In the genomic region with DNA sequence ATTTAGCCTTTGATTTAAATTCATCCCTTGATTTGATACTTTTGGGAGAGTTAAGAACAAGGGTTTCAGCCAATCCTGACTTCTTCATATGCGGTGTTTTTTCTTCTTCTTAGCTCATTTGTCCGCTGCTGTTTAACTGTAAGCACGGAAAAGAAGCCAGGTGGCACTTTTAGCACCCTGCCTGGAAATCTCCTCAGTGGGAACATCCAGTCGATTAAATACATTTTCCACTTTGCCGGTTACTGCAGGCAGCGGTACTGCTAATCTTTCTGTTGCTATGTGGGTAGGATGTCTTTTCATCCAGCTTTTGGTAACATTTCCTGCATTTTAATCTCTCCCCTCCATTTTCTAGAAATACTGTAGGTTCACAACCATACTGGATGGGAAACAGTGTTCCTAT, we compare ENCODE assay signal across 14 mouse cellular contexts. TPM values are rescaled to one million over a fixed set of nuclear protein-coding genes. Genes with fewer than 3 reads are reported as not detected.
DNase-seq lines count a peak whose midpoint lies in the region; ATAC-seq lines count a peak whose summit lies in the region.
"Had no signal": no experiment of that assay in that cellular context is flagged by ENCODE, and none has a peak within 500 bp of the region (broad histone marks: within the 10 kb centered on the region; RNA-seq: fewer than 3 reads in every experiment).

No protein-coding gene starts in this region.

- H3K9me3 ChIP-seq in forebrain, embryonic 13.5 days (replicated peaks) = no peaks in the 10 kb centered on the region
- H3K9me3 ChIP-seq in forebrain, embryonic 10.5 days = no peaks in the 10 kb centered on the region
- no peaks in the 10 kb centered on the region for H3K9me3 ChIP-seq in midbrain, embryonic 14.5 days (ENCODE audit: control insufficient read depth, low read length)
- H3K9me3 ChIP-seq in midbrain, embryonic 15.5 days = no peaks in the 10 kb centered on the region
- no peaks in the 10 kb centered on the region for H3K9me3 ChIP-seq in kidney, embryonic 15.5 days (replicated peaks)
- H3K9me3 ChIP-seq: heart, embryonic 15.5 days; limb, embryonic 12.5 days had no signal

- no peak overlapping the region for H3K4me3 ChIP-seq in forebrain, embryonic 13.5 days
- no peak overlapping the region for H3K4me3 ChIP-seq in forebrain, embryonic 10.5 days
- H3K4me3 ChIP-seq in midbrain, embryonic 14.5 days (replicated peaks; ENCODE audit: low read depth, low read length) = no peak overlapping the region
- H3K4me3 ChIP-seq in midbrain, embryonic 15.5 days = no peak overlapping the region
- H3K4me3 ChIP-seq in kidney, embryonic 15.5 days (replicated peaks) = no peak overlapping the region
- H3K4me3 ChIP-seq: heart, embryonic 15.5 days; limb, embryonic 12.5 days had no signal

- H3K9ac ChIP-seq in forebrain, embryonic 13.5 days = no peak overlapping the region
- no peak overlapping the region for H3K9ac ChIP-seq in midbrain, embryonic 14.5 days (replicated peaks; ENCODE audit: low read length)
- H3K9ac ChIP-seq in midbrain, embryonic 15.5 days = no peak overlapping the region
- H3K9ac ChIP-seq in kidney, embryonic 15.5 days = no peak overlapping the region
- H3K9ac ChIP-seq: heart, embryonic 15.5 days; limb, embryonic 12.5 days had no signal

- H3K27me3 ChIP-seq in forebrain, embryonic 13.5 days = no peaks in the 10 kb centered on the region
- no peaks in the 10 kb centered on the region for H3K27me3 ChIP-seq in forebrain, embryonic 10.5 days (ENCODE audit: poor library complexity, severe bottlenecking)
- H3K27me3 ChIP-seq in midbrain, embryonic 14.5 days (ENCODE audit: control insufficient read depth, insufficient read depth, low read length) = no peaks in the 10 kb centered on the region
- no peaks in the 10 kb centered on the region for H3K27me3 ChIP-seq in midbrain, embryonic 15.5 days (replicated peaks)
- H3K27me3 ChIP-seq in kidney, embryonic 15.5 days = no peaks in the 10 kb centered on the region
- H3K27me3 ChIP-seq: heart, embryonic 15.5 days; limb, embryonic 12.5 days had no signal

- peak; percentile 33 for ATAC-seq in forebrain, embryonic 13.5 days
- ATAC-seq in midbrain, embryonic 14.5 days (ENCODE audit: low FRiP score, low TSS enrichment) = no peak
- ATAC-seq in midbrain, embryonic 15.5 days (replicated peaks) = no peak
- no peak for ATAC-seq in kidney, embryonic 15.5 days (replicated peaks; ENCODE audit: low FRiP score)

- no peak overlapping the region for H3K4me2 ChIP-seq in forebrain, embryonic 13.5 days
- H3K4me2 ChIP-seq in midbrain, embryonic 14.5 days (ENCODE audit: low read length) = no peak overlapping the region
- no peak overlapping the region for H3K4me2 ChIP-seq in midbrain, embryonic 15.5 days
- H3K4me2 ChIP-seq in kidney, embryonic 15.5 days = no peak overlapping the region
- H3K4me2 ChIP-seq: heart, embryonic 15.5 days; limb, embryonic 12.5 days had no signal

- no peak for DNase-seq in forebrain, embryonic 10.5 days (ENCODE audit: extremely low spot score, low spot score)
- peak; percentile 17 for DNase-seq in midbrain, embryonic 14.5 days
- DNase-seq in left cerebral cortex, adult 8-10 months (ENCODE audit: low spot score in 2 of 2) = peak; percentile 20 to 69
- peak; percentile 88 for DNase-seq in telencephalon, adult 2 months (ENCODE audit: low read depth, low spot score)
- no peak for DNase-seq in heart, postnatal 14 days
- DNase-seq: gastrocnemius, postnatal 25 days; lung, adult 18-20 months; spleen, adult 18-20 months had no signal

- no peak overlapping the region for H3K27ac ChIP-seq in forebrain, embryonic 13.5 days
- H3K27ac ChIP-seq in forebrain, embryonic 10.5 days = no peak overlapping the region
- H3K27ac ChIP-seq in midbrain, embryonic 14.5 days (replicated peaks; ENCODE audit: low read depth, low read length) = no peak overlapping the region
- H3K27ac ChIP-seq in midbrain, embryonic 15.5 days = no peak overlapping the region
- no peak overlapping the region for H3K27ac ChIP-seq in kidney, embryonic 15.5 days
- H3K27ac ChIP-seq: heart, embryonic 15.5 days; limb, embryonic 12.5 days had no signal

- intact Hi-C loops in heart, postnatal 14 days (cut with DNase I) = no loop called here

- no peaks in the 10 kb centered on the region for H3K36me3 ChIP-seq in forebrain, embryonic 13.5 days (ENCODE audit: poor library complexity, severe bottlenecking)
- no peaks in the 10 kb centered on the region for H3K36me3 ChIP-seq in forebrain, embryonic 10.5 days (replicated peaks)
- H3K36me3 ChIP-seq in midbrain, embryonic 14.5 days (ENCODE audit: control insufficient read depth, insufficient read depth, low read length) = no peaks in the 10 kb centered on the region
- H3K36me3 ChIP-seq in midbrain, embryonic 15.5 days (replicated peaks) = no peaks in the 10 kb centered on the region
- H3K36me3 ChIP-seq in kidney, embryonic 15.5 days = no peaks in the 10 kb centered on the region
- H3K36me3 ChIP-seq: heart, embryonic 15.5 days; limb, embryonic 12.5 days had no signal

- H3K4me1 ChIP-seq in forebrain, embryonic 13.5 days = peaks cover 1% of the 10 kb centered on the region
- peaks cover 17% of the 10 kb centered on the region for H3K4me1 ChIP-seq in forebrain, embryonic 10.5 days
- H3K4me1 ChIP-seq in midbrain, embryonic 14.5 days (ENCODE audit: control insufficient read depth, insufficient read depth, low read length) = no peaks in the 10 kb centered on the region
- H3K4me1 ChIP-seq in midbrain, embryonic 15.5 days = peaks cover 1% of the 10 kb centered on the region; the same call in 1 of the 2 replicates
- no peaks in the 10 kb centered on the region for H3K4me1 ChIP-seq in kidney, embryonic 15.5 days
- H3K4me1 ChIP-seq: heart, embryonic 15.5 days; limb, embryonic 12.5 days had no signal

- 52% methylated on average over 6 of the region's 6 CpGs for WGBS in forebrain, embryonic 13.5 days
- WGBS in forebrain, embryonic 10.5 days = 81% methylated on average over 6 of the region's 6 CpGs
- WGBS in midbrain, embryonic 14.5 days = 67% methylated on average over 6 of the region's 6 CpGs
- 52% methylated on average over 6 of the region's 6 CpGs for WGBS in midbrain, embryonic 15.5 days
- WGBS in kidney, embryonic 15.5 days = 83% methylated on average over 6 of the region's 6 CpGs

RNA-seq across cellular contexts. Expression of a gene that starts 38.6 kb away (rescaled TPM):
- 10.0 and 14.9 TPM in 2 replicates for polyA plus RNA-seq in forebrain, embryonic 13.5 days (2015; fragmentation: Nextera tagmentation; extraction: Ambion mirVana)
- 1.0 and 1.7 TPM in 2 replicates for polyA plus RNA-seq in forebrain, embryonic 10.5 days (2016; fragmentation: Nextera tagmentation; extraction: Ambion mirVana)
- 7.3 and 11.5 TPM in 2 replicates for polyA plus RNA-seq in midbrain, embryonic 14.5 days (2014; fragmentation: Nextera tagmentation; extraction: Ambion mirVana)
- 9.8 and 10.5 TPM in 2 replicates for polyA plus RNA-seq in midbrain, embryonic 15.5 days (2015; fragmentation: Nextera tagmentation; extraction: Ambion mirVana)
- total RNA-seq in left cerebral cortex, adult 8-10 months (2022) = 10 to 100 TPM; 10.6 to 15.4 (median 13.0) TPM
- 2.6 and 2.9 TPM in 2 replicates for polyA plus RNA-seq in kidney, embryonic 15.5 days (2015; fragmentation: Nextera tagmentation; extraction: Ambion mirVana)
- 10 to 100 TPM; 64.2 to 75.2 TPM for total RNA-seq in heart, postnatal 14 days (2021)

RNA-seq across cellular contexts. Expression of a gene that starts 39.3 kb away (rescaled TPM):
- polyA plus RNA-seq in forebrain, embryonic 13.5 days (2015; fragmentation: Nextera tagmentation; extraction: Ambion mirVana) = not detected in 2 replicates
- not detected in 2 replicates for polyA plus RNA-seq in forebrain, embryonic 10.5 days (2016; fragmentation: Nextera tagmentation; extraction: Ambion mirVana)
- polyA plus RNA-seq in midbrain, embryonic 14.5 days (2014; fragmentation: Nextera tagmentation; extraction: Ambion mirVana) = not detected in 2 replicates
- polyA plus RNA-seq in midbrain, embryonic 15.5 days (2015; fragmentation: Nextera tagmentation; extraction: Ambion mirVana) = not detected in 2 replicates
- total RNA-seq in left cerebral cortex, adult 8-10 months (2022) = not detected
- not detected in 2 replicates for polyA plus RNA-seq in kidney, embryonic 15.5 days (2015; fragmentation: Nextera tagmentation; extraction: Ambion mirVana)
- not detected for total RNA-seq in heart, postnatal 14 days (2021)
- total RNA-seq: gastrocnemius, postnatal 25 days had no signal
- polyA plus RNA-seq: heart, embryonic 15.5 days; kidney, embryonic 14.5 days; limb, embryonic 12.5 days had no signal

Comparison
In these comparisons a context has a peak if more than half of its experiments do, and no peak if none do; other contexts are left out.
1. DNase-seq: peak in midbrain, embryonic 14.5 days (single experiment), left cerebral cortex, adult 8-10 months (2 of 2) and telencephalon, adult 2 months (single experiment); none in forebrain, embryonic 10.5 days (single experiment) and heart, postnatal 14 days (0 of 2).